Mouse (Mus musculus): ENCODE data around the gene Cemip.
"Not testable (repeated sequence)": the region's sequence is repeated elsewhere in the genome, so short reads cannot be mapped to it uniquely, and the experiment has no call there.

Cemip gene

DNA sequence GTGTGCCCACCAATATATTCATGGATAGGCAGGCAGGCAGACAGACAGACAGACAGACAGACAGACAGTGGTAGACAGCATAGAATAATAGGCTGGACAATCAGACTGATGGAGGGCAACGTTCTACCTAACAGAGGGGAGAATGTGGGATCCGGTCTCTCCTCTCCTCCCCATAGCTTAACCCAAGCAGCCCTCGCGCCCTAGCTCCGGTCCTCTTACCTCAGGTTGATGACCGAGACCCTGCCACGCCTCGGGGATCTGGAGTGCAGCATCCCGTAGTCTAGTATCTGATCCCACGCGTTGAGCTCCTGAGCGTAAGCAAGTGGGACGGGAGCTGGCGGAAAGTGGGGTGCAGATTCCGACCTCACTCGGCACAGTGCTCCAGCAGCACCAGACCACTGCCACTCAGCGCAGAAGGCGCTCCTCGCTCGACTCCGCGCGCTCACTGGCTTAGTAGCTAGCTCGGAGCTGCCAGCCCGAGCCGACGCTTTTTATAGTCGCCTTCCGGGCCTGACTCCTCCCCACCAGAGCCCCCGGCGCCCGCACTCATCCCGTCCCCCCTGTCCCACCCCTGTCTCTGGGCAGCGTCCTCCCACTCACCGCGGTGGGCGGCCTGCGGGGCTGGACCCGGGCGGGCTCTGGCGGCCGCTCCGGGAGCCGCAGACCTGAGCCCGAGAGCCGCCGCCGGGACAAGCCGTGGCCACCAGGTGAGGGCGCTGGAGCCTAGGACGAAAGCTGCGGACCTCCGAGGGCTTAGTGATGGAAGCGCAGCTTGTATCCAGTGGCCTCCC is at the start of gene Cemip:
Cemip (minus strand) TSS at position 464 of the 791 bp plus-strand sequence.
- in situ Hi-C loops (cut with MboI, MseI): loop anchor here (5.0 kb wide), 2 partner anchors 191 to 271 kb away; no protein-coding TSS in a partner anchor

DNA sequence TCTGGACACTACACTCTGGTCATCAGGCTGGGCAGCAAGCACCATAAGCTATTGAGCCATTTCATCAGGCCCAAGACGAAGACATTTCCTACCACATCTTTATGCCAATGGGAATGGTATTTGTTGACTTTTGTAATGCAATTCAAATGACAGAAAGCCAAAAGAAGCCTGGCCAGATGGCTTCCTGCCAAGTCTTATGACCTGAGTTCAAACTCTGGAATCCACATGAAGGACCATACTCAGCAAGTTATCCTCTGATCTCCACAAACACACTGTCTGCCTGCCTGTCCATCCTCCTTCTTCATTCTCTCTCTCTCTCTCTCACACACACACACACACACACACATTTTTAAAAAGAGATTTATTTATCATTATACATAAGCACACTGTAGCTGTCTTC is 46.4 kb upstream of the Cemip start:
- in situ Hi-C loops (cut with MboI, MseI): no loop called here

- in situ Hi-C loops (cut with MboI, MseI): no loop called here
These were observed 45.4 kb upstream of the Cemip start for GRCm38 (mm10) chr7:84131736-84132135.

DNA sequence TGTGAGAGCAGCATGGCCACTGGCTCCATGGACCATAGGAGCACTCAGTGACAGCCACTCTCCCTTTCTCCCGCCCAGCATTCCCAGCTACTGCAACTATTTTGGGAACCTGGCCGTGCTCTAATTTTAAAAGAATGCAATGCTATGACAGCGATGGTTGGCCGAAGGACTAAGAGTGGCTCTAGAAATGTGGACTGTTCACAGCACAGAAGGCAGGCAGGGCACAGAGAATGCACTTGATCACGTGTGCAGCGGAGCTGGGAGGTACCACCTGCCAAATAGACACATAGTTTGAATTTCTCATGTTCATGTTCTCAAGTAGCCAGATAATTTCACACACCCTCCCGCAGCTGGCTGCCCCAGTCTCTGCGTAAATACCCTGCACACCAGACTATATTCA is 42.4 kb upstream of the Cemip start:
- in situ Hi-C loops (cut with MboI, MseI): no loop called here

DNA sequence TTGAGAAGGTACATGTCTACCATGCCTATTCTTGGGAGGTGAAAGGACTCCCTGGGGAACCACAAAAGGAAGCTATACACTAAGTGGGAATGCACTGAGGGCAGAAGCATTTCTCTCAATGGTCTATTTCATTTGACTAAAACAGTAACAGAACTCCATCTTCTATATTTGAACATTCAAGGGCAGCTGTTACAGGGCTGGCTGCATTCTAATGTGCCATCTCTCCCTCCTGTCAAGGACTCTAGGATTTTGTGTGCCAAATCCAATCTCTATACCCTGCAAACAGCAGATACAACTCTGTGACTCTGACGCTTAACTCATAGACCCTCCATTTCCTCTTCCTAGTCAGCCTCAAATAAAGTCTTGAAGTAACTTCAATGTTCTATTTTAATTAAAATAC is 39.4 kb upstream of the Cemip start:
- in situ Hi-C loops (cut with MboI, MseI): no loop called here

DNA sequence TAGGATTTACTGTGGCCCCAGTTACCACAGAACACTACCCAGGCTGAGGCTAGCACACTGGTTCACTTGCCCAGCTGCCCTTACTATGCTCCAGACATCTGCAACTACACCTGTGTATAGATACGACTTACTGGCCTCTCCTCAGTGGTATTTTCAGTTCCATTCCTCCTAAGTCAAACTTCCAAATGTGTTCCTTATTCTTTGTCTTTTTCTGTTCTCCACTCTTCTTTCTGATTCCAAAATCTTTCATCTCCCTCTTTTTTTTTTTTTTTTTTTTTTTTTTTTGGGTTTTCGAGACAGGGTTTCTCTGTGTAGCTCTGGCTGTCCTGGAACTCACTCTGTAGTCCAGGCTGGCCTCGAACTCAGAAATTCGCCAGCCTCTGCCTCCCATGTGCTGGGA is 37.3 kb upstream of the Cemip start:
- in situ Hi-C loops (cut with MboI, MseI): not testable (repeated sequence)

DNA sequence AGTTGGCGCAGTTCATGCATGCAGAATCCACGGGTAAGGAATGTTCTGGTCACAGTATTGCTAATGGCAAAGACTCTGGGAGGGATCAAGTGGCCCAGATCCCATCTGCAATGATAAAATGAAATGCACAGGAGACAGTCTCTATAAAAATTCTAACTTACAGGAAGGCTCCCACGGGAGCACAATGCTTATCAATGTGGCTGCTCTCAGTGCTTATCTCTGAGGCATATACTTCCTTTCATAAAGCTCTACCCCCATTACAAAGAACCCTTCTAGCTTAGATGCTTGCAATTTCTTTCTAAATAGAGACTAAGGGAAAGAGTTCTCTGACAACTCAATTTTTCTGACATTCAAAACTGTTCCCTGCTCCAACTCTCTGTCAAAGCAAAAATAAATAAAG is 35.5 kb upstream of the Cemip start:
- in situ Hi-C loops (cut with MboI, MseI): no loop called here

DNA sequence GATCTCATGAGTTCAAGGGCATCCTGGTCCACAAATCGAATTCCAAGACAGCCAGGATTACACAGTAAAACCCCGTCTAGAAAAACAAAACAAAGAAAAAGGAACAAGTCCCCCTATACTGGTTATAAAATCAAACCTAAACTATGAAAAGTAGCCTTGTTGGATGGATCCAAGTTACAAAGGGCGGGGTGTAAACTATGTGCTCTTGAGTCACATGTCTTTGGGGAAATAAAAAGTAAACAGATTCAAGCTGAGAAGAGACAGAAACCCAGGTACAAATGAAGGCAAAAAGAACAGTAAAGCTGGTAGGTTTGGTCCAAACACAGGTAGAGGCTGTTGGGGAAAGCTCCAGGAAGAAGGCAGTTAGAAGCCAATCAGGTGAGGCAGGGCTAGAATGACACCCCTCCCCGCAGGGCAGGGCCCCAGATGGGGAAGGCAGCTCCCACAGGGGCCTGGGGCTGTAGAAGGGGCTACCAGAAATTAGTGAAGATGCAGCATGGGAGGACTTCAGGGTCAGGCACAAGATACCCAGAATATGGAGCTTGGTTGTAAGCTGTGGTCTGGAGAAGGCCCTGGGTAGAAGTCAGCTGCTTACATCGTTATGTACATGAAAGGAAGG is 33.9 kb upstream of the Cemip start:
- in situ Hi-C loops (cut with MboI, MseI): no loop called here

DNA sequence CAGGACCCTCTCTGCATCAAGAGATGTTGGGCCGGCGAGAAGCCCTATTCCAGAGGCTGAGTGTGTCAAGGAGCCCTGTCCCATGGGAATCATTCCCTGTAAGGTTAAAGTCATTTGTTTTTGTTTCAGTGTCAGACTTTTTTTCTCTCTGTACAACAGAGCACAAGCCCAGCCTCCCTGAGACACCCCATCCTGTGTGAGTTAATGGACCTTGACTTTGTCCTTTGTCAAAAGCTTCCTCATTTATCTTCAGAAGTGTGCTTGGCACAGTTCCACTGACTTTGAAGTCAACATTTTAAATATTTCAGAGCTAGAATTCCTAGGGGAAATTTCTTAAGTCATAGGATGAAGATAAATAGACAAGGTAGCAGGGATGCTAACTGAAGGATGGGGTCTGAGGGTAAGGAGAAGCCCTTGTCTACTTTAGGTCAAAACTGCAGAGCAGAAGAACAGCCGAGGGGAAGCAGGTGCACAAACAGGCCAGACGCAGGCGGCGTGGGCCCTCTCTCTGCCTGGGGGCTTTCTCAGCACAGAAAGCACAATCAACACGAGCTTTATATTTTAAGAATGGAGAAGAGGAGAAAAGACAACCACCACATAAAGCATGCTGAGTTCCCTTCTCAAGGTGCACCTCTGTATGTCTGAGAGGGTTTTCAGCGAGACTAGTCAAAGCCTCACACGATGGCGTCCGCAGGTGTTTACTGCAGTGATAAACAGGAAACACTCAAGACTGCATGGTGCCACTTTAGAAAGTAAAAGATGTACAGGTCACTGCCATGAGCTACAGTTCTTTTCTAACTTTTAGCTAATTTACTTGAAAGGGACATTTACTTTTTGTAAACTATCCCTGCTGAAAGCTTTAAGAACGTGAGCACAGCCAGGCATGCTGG is 33.2 kb upstream of the Cemip start:
- in situ Hi-C loops (cut with MboI, MseI): loop anchor here (5.0 kb wide), 1 partner anchor 78 kb away; no protein-coding TSS in a partner anchor

DNA sequence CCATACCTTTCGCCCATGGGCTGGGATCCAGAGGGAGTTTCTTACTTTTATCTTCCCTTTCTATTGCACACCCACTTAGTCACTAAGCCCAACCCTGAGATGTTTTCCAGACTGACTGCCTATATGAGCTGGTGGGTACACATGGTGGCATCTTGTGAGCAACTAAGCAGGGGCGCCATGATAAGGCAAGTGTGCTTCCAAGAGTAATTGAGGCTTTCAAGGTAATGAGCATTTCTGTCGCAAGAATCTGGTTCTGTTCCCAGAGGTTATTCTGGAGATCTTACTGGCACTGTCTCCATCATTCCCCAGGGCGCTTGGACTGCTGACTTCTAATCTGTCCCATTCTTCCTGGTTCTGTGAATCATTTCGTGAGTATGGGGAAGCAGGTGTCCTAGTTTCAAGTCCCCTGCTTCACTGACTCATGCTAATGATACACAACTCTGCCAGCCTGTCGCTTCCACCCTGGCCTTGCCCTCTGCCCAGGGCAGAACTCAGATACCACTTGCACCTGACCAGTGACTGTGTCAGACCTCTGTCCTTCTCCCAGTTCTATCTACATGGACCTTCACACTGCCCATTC is 31.3 kb upstream of the Cemip start:
- in situ Hi-C loops (cut with MboI, MseI): loop anchor here (5.0 kb wide), 1 partner anchor 80 kb away; no protein-coding TSS in a partner anchor

- in situ Hi-C loops (cut with MboI, MseI): loop anchor here (5.0 kb wide), 1 partner anchor 80 kb away; no protein-coding TSS in a partner anchor
These were observed 30.6 kb upstream of the Cemip start for GRCm38 (mm10) chr7:84116621-84117542.

GRCm38 (mm10) chr7:84115385-84115784 is 29.1 kb upstream of the Cemip start:
- in situ Hi-C loops (cut with MboI, MseI): loop anchor here (5.0 kb wide), 1 partner anchor 82 kb away; no protein-coding TSS in a partner anchor

- in situ Hi-C loops (cut with MboI, MseI): loop anchor here (5.0 kb wide), 1 partner anchor 83 kb away; no protein-coding TSS in a partner anchor
These were observed 28.5 kb upstream of the Cemip start for GRCm38 (mm10) chr7:84114775-84115174.

- in situ Hi-C loops (cut with MboI, MseI): no loop called here
These were observed 26.7 kb upstream of the Cemip start for GRCm38 (mm10) chr7:84113035-84113390.

- in situ Hi-C loops (cut with MboI, MseI): no loop called here
These were observed 26.2 kb upstream of the Cemip start for GRCm38 (mm10) chr7:84112351-84113034.

DNA sequence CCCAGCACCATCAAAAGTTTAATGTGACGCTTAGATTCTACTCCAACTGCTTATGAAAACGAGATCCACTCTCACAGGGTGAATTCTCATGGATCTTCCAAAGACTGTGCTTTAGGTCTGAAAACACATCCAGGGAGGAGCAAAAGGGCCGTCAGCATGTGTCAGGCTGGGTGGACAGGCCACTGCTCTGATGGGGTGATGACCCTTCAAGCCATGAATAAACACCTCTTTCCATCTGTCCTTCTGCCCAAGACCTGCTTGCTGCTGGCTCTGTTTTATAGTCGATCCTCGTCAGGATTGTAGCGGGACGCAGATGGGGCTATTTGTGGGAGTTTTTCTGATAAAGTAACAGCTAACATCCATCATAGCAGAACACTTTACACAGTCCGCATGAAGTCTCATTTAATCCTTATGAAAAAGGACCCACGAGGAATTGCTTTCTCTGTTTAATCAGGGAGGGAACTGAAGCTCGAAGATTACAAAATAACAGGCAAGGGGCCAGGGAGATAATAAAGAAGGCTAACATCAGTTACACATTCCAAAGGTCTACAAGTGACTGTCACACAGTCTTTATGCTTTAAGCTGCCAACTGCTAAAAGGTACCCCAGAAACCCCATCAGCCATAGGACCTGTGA is 25.5 kb upstream of the Cemip start:
- in situ Hi-C loops (cut with MboI, MseI): no loop called here

- in situ Hi-C loops (cut with MboI, MseI): no loop called here
These were observed 20.6 kb upstream of the Cemip start for GRCm38 (mm10) chr7:84106942-84107341.

GRCm38 (mm10) chr7:84102589-84102988 is 16.3 kb upstream of the Cemip start:
- in situ Hi-C loops (cut with MboI, MseI): no loop called here

DNA sequence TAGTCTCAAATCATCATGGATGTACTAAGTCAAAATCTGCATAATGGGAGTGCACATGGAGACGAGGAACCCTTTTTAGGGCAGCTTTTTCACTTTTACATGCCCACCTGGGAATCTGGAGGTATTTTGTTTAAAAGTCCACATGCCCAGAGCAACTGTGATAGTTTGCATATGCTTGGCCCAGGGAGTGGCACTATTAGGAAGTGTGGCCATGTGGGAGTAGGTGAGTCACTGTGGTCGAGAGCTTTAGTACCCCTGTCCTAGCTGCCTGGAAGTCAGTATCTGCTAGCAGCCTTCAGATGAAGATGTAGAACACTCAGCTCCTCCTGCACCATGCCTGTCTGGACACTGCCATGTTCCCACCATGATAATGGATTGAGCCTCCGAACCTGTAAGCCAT is 14.4 kb upstream of the Cemip start:
- in situ Hi-C loops (cut with MboI, MseI): no loop called here
